Mouse (Mus musculus): ENCODE results near the gene Tapbp. TPM values are rescaled to one million over a fixed set of nuclear protein-coding genes. Genes with fewer than 3 reads are reported as not detected.

The Tapbp gene
- polyA plus RNA-seq, 1 experiment from 2014 or later: 31.4 TPM

GRCm38 (mm10) chr17:33931159-33931866 is 15.6 kb downstream of the Tapbp start:
- peak overlapping the region; percentile 81 for H3K9ac ChIP-seq
- 38% methylated on average over 18 of the region's 18 CpGs for WGBS
- H3K4me1 ChIP-seq (ENCODE audit: insufficient read depth): no peaks in the 10 kb centered on the region
- peaks cover 31% of the 10 kb centered on the region; the same call in 1 of the 2 replicates for H3K36me3 ChIP-seq (ENCODE audit: insufficient read depth)
- H3K27ac ChIP-seq (ENCODE audit: low read depth): no peak overlapping the region
- no peaks in the 10 kb centered on the region for H3K27me3 ChIP-seq (ENCODE audit: insufficient read depth, low read length)
- no peak for TF ChIP-seq CTCF (IDR thresholded peaks at IDR 0.05; ENCODE audit: low read depth)
- no peak for ATAC-seq (ENCODE audit: insufficient read depth)
- peak overlapping the region; percentile 83 for H3K4me3 ChIP-seq (ENCODE audit: low read depth, low read length)
- no peaks in the 10 kb centered on the region for H3K9me3 ChIP-seq (ENCODE audit: low read depth, low read length)
- peak overlapping the region; percentile 99 for H3K4me2 ChIP-seq
- DNase-seq: no peak

- no peaks in the 10 kb centered on the region for H3K4me1 ChIP-seq (ENCODE audit: insufficient read depth)
- TF ChIP-seq CTCF (IDR thresholded peaks at IDR 0.05; ENCODE audit: low read depth): no peak
- H3K9me3 ChIP-seq (ENCODE audit: low read depth, low read length): no peaks in the 10 kb centered on the region
- peaks cover 33% of the 10 kb centered on the region; the same call in 1 of the 2 replicates for H3K36me3 ChIP-seq (ENCODE audit: insufficient read depth)
- H3K4me3 ChIP-seq (ENCODE audit: low read depth, low read length): no peak overlapping the region
- H3K27ac ChIP-seq (ENCODE audit: low read depth): no peak overlapping the region
- no peak overlapping the region for H3K9ac ChIP-seq
- ATAC-seq (ENCODE audit: insufficient read depth): no peak
- DNase-seq: no peak
- no peak overlapping the region for H3K4me2 ChIP-seq
- WGBS: 83% methylated on average over 11 of the region's 11 CpGs
- H3K27me3 ChIP-seq (ENCODE audit: insufficient read depth, low read length): no peaks in the 10 kb centered on the region
These were observed 16.2 kb downstream of the Tapbp start for GRCm38 (mm10) chr17:33931947-33932346.

GRCm38 (mm10) chr17:33932448-33932847 is 16.7 kb downstream of the Tapbp start:
- Histone ChIP-seq H3K4me2 (no peak overlapping the region), H3K9me3 (ENCODE audit: low read depth, low read length) (no peaks in the 10 kb centered on the region), H3K27me3 (ENCODE audit: insufficient read depth, low read length) (no peaks in the 10 kb centered on the region), H3K9ac (no peak overlapping the region), H3K27ac (ENCODE audit: low read depth) (no peak overlapping the region), H3K4me1 (ENCODE audit: insufficient read depth) (no peaks in the 10 kb centered on the region), H3K4me3 (ENCODE audit: low read depth, low read length) (no peak overlapping the region), H3K36me3 (ENCODE audit: insufficient read depth) (peaks cover 38% of the 10 kb centered on the region)
- no peak for ATAC-seq (ENCODE audit: insufficient read depth)
- no peak for TF ChIP-seq CTCF (IDR thresholded peaks at IDR 0.05; ENCODE audit: low read depth)
- no peak for DNase-seq
- WGBS: 89% methylated on average over 14 of the region's 14 CpGs

- H3K36me3 ChIP-seq (ENCODE audit: insufficient read depth): peaks cover 41% of the 10 kb centered on the region
- H3K27ac ChIP-seq (ENCODE audit: low read depth): no peak overlapping the region
- H3K4me1 ChIP-seq (ENCODE audit: insufficient read depth): no peaks in the 10 kb centered on the region
- 89% methylated on average over 15 of the region's 15 CpGs for WGBS
- no peak overlapping the region for H3K4me2 ChIP-seq
- DNase-seq (no peak), ATAC-seq (ENCODE audit: insufficient read depth) (no peak)
- no peak for TF ChIP-seq CTCF (IDR thresholded peaks at IDR 0.05; ENCODE audit: low read depth)
- no peak overlapping the region for H3K9ac ChIP-seq
- H3K4me3 ChIP-seq (ENCODE audit: low read depth, low read length): no peak overlapping the region
- H3K27me3 ChIP-seq (ENCODE audit: insufficient read depth, low read length): no peaks in the 10 kb centered on the region
- no peaks in the 10 kb centered on the region for H3K9me3 ChIP-seq (ENCODE audit: low read depth, low read length)
These were observed 17.3 kb downstream of the Tapbp start for GRCm38 (mm10) chr17:33932970-33933369.

GRCm38 (mm10) chr17:33935422-33936055 is 19.8 kb downstream of the Tapbp start:
- H3K4me2 ChIP-seq: no peak overlapping the region
- no peak for TF ChIP-seq CTCF (IDR thresholded peaks at IDR 0.05; ENCODE audit: low read depth)
- H3K27me3 ChIP-seq (ENCODE audit: insufficient read depth, low read length): no peaks in the 10 kb centered on the region
- no peaks in the 10 kb centered on the region for H3K4me1 ChIP-seq (ENCODE audit: insufficient read depth)
- no peak overlapping the region for H3K27ac ChIP-seq (ENCODE audit: low read depth)
- no peak for DNase-seq
- ATAC-seq (ENCODE audit: insufficient read depth): no peak
- H3K9ac ChIP-seq: no peak overlapping the region
- 82% methylated on average over 21 of the region's 21 CpGs for WGBS
- H3K9me3 ChIP-seq (ENCODE audit: low read depth, low read length): no peaks in the 10 kb centered on the region
- H3K36me3 ChIP-seq (ENCODE audit: insufficient read depth): peaks cover 47% of the 10 kb centered on the region
- no peak overlapping the region for H3K4me3 ChIP-seq (ENCODE audit: low read depth, low read length)

GRCm38 (mm10) chr17:33936993-33937392 is 21.3 kb downstream of the Tapbp start:
- no peaks in the 10 kb centered on the region for H3K27me3 ChIP-seq (ENCODE audit: insufficient read depth, low read length)
- peaks cover 51% of the 10 kb centered on the region for H3K36me3 ChIP-seq (ENCODE audit: insufficient read depth)
- no peak overlapping the region for H3K9ac ChIP-seq
- no peak overlapping the region for H3K4me2 ChIP-seq
- no peaks in the 10 kb centered on the region for H3K4me1 ChIP-seq (ENCODE audit: insufficient read depth)
- 82% methylated on average over 15 of the region's 15 CpGs for WGBS
- ATAC-seq (ENCODE audit: insufficient read depth) (no peak), DNase-seq (no peak)
- H3K4me3 ChIP-seq (ENCODE audit: low read depth, low read length): no peak overlapping the region
- H3K27ac ChIP-seq (ENCODE audit: low read depth): no peak overlapping the region
- no peaks in the 10 kb centered on the region for H3K9me3 ChIP-seq (ENCODE audit: low read depth, low read length)
- TF ChIP-seq CTCF (IDR thresholded peaks at IDR 0.05; ENCODE audit: low read depth): no peak

- peak overlapping the region; percentile 83; the same call in 1 of the 2 replicates for H3K4me3 ChIP-seq (ENCODE audit: low read depth, low read length)
- 72% methylated on average over 11 of the region's 11 CpGs for WGBS
- H3K9ac ChIP-seq: peak overlapping the region; percentile 62; the same call in 1 of the 2 replicates
- TF ChIP-seq CTCF (IDR thresholded peaks at IDR 0.05; ENCODE audit: low read depth): no peak
- ATAC-seq (ENCODE audit: insufficient read depth) (no peak), DNase-seq (no peak)
- H3K9me3 ChIP-seq (ENCODE audit: low read depth, low read length): no peaks in the 10 kb centered on the region
- peak overlapping the region; percentile 95 for H3K4me2 ChIP-seq
- no peaks in the 10 kb centered on the region for H3K4me1 ChIP-seq (ENCODE audit: insufficient read depth)
- H3K36me3 ChIP-seq (ENCODE audit: insufficient read depth): peaks cover 55% of the 10 kb centered on the region
- no peaks in the 10 kb centered on the region for H3K27me3 ChIP-seq (ENCODE audit: insufficient read depth, low read length)
- no peak overlapping the region for H3K27ac ChIP-seq (ENCODE audit: low read depth)
These were observed 23.1 kb downstream of the Tapbp start for GRCm38 (mm10) chr17:33938783-33939182.

Measured in lung, embryonic 14.5 days (tissue).